Mouse (Mus musculus): ENCODE measurements at regions not wholly inside any gene's neighbourhood (a gene's known extent, or its start where the extent isn't known, plus 50 kb on each side); places are given as distances from the start of the nearest gene placed in this dataset.
"Not testable (repeated sequence)": the region's sequence is repeated elsewhere in the genome, so short reads cannot be mapped to it uniquely, and the experiment has no call there.

GRCm38 (mm10) chr3:7306800-7307199, 686.6 kb upstream of the 1700008P02Rik start:
- peak; percentile 6 for DNase-seq (ENCODE audit: low read depth, low spot score)

GRCm38 (mm10) chr3:7298511-7298910, 678.3 kb upstream of the 1700008P02Rik start:
- DNase-seq (ENCODE audit: low read depth, low spot score) = no peak

GRCm38 (mm10) chr3:7291026-7291425, 670.8 kb upstream of the 1700008P02Rik start:
- no peak for DNase-seq (ENCODE audit: low read depth, low spot score)

GRCm38 (mm10) chr3:7257591-7257990, 637.3 kb upstream of the 1700008P02Rik start:
- no peak for DNase-seq (ENCODE audit: low read depth, low spot score)

- no peak for DNase-seq (ENCODE audit: low read depth, low spot score)
These were observed 628.1 kb upstream of the 1700008P02Rik start for GRCm38 (mm10) chr3:7248337-7248736.

GRCm38 (mm10) chr3:7229769-7230168, 609.5 kb upstream of the 1700008P02Rik start:
- no peak for DNase-seq (ENCODE audit: low read depth, low spot score)

- not testable (repeated sequence) for DNase-seq (ENCODE audit: low read depth, low spot score)
These were observed 568.3 kb upstream of the 1700008P02Rik start for GRCm38 (mm10) chr3:7188531-7188930.

GRCm38 (mm10) chr3:7166596-7166995, 546.4 kb upstream of the 1700008P02Rik start:
- peak; percentile 92 for DNase-seq (ENCODE audit: low read depth, low spot score)

GRCm38 (mm10) chr3:7138996-7139395, 518.8 kb upstream of the 1700008P02Rik start:
- peak; percentile 74 for DNase-seq (ENCODE audit: low read depth, low spot score)

GRCm38 (mm10) chr3:7134714-7135113, 514.5 kb upstream of the 1700008P02Rik start:
- no peak for DNase-seq (ENCODE audit: low read depth, low spot score)
